Mouse (Mus musculus) monocyte, adult 5-6 weeks (primary cell): ENCODE measurements around the gene Zfp280d. TPM values are rescaled to one million over a fixed set of nuclear protein-coding genes. Genes with fewer than 3 reads are reported as not detected.
A peak's percentile ranks its signal among the peaks of the same experiment; 100 is the strongest.

Experiments
- ATAC-seq: fragments of 153-309, 156-312 bp; replicated peaks from 2 replicates; pipeline ENCODE4 v1.8.0; 2017; ENCODE audit warnings: mild to moderate bottlenecking; ENCODE audit not compliant: low TSS enrichment, insufficient number of reproducible peaks, severe bottlenecking, poor library complexity, low FRiP score
- total RNA-seq: library from RNA; stranded (forward); fragments of 200-1000, 200-491, 200-594 nt; gene quantifications from 3 replicates; pipeline ENCODE4 v1.2.3, GENCODE M21; 2017

Zfp280d gene
- 35.3 to 65.8 TPM (median 39.4 TPM) in 3 replicates for total RNA-seq

DNA sequence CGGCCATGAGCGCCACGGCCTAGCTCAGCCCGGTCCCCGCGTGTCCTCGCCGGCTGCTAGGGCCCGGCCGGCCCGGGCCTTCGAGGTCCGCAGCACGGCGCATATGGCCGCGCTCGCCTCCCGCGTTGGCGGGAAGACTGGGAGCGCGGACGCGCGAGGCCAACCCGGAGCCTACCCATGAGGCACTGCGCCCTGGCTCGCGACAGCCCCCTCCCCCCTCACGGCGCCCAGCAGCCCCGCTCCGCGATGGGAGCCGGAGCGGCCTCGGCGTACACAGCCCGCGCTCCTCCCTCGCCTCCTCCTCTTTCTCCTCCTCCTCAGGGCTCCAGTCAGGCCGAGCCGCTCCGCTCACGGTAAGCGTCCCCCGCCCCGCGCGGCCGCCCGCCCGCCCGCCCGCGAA lies at the start of gene Zfp280d:
Gene Zfp280d (plus strand): TSS at position 184 of the 400 bp plus-strand sequence.
- ATAC-seq, result peak; percentile 94

DNA sequence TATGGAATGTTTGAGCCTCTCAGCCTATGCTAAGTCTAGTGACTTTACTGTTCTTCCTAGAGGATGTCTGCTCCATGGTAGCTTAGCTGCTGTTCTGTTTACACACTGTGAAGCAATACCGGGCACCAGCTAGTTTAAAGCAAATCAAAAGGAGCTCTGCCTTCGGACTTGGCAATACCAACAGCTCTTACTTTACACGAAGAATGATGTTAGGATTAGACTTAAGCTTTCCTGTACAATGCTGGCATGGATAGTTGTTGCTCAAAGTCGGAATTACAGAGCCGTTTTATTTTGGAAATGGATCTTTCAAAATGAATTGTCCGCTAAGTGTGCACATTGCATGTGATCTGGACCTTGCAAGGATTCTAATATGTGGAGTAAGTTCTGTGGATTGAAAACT lies 48.1 kb upstream of the Zfp280d start:
- ATAC-seq, result no peak

DNA sequence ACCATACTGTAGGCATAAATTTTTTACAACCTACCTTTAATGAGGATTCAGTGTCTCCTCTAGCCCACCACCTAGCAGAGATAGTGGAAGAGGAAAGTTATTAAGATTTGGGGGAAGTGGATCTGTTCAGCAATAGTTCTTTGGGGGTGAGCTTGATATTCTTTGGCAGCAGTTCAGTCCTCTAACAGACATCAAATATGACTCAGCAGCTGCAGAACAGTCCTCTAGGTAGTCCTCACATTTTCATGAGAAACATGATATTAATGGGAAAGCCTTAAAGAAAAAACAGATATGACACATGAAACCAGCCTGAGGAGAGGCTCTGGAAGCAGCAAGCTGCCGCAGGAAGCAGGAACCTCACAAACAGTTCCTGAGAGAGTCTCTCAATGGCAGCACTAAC lies 22.0 kb upstream of the Zfp280d start:
- no peak for ATAC-seq

- ATAC-seq, result no peak
Measured at GRCm38 (mm10) chr9:72255227-72255626, 19.4 kb upstream of the Zfp280d start.

GRCm38 (mm10) chr9:72256646-72257045 lies 18.0 kb upstream of the Zfp280d start:
- ATAC-seq, result no peak

DNA sequence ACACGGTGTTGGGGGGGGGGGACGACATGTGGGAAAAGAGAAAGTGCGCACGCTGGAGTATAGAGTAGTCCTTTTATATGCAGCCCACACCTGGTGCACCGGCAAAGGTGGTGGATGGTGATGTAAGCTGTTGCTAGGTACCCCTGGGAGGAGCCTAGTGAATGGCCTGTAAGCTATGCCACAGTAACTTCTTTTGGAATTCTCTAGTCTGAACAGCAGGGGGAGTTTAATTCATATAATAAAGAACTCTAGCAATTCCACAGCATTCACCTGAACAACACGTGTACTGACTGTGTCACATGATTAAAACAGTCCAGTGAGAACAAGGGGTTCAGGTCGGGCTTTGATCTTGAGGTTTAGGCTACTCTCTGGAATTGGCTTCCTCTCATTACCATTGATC lies 14.3 kb upstream of the Zfp280d start:
- no peak for ATAC-seq

GRCm38 (mm10) chr9:72264859-72265258 lies 9.8 kb upstream of the Zfp280d start:
- ATAC-seq, result no peak

DNA sequence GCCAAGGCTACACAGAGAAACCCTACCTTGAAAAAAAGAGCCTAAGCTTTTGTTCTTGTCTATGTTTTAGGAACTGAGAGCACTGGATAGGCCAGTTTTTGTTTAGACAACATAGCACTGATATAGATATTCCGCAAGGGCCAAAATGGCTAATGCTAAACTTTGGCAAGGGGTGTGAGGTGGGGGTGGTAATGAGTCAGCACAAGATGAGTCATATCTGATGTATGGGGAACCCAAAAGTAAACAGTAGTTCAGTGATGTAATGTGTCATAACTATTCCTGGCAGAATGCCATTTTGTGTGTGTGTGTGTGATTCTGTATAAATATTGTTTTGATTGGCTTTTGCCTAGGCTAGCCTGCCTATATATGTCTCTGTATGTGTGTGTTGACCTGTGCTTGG lies 4.5 kb upstream of the Zfp280d start:
- no peak for ATAC-seq

DNA sequence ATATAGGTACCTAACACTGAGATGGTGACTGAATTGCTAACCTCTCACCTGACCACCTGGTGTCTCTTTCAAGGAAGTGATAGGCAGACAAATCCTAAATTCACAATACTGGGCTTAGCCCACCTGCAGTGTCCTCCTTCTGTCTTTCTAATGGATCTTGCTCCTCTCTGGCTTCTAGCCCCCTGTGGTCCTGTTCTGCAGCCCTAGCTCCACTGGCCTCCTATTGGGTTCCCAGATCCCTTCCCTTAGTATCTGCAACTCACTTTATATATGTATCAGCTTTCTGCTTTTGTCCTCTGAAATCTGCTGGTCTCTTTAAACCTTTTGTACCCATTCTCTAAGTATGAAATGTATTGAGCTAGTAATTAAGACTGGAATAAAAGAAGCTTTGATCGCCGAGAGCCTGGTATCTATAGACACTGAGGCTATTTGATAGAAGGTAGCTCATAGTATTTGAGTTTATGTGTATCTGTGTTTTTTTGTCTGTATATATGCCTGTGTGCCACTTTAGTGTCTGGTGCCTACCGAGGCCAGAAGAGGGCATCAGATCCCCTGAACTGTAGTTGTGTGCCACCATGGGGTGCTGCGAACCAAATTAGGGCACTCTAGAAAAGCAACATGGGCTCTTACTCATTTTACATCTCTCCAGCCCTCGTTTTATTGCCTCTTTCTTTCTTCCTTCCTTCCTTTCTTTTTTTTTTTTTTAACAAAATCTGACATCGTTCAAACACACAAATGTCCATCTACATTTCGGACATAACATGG lies 832 bp upstream of the Zfp280d start:
- ATAC-seq, result no peak

DNA sequence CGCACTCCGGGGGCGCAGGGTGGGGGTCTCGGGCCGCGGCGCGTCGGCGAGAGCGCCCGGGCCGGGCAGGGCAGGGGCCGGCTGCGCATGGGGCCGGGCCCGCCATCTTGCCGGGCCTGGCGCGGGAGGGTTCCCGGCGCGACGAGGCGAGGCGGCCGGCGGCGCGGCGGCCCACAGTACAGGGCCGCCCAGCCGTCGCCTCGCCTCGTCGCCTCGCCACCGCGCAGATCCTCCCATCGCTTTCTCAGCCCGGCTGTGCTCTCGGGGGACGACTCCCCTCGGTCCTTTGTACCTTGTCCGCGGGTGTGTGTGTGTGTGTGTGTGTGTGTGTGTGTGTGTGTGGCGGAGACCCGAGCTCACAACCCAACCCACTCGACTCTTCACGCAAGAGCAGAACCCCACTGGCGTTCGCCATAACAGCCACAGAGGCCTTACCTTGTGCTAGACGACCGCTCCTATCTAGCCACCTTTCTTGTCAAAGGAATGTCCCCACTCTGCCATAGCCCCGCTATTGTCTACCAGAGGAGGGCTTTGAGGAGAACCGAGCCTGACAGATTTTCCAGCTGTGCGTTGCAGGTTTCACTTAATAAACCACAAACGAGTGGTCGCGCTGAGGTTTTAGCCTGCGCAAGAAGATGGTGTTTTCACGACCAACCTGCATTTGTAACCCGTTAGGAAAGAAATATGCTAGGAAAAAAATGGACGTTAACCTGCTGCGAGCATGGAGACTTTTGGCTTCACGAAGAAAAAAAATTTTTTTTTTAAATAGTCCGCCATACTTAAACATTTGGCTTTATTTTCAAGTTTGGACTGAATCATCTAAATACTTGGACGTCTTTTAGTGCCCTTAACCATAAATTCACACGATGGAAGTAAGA lies 680 bp downstream of the Zfp280d start:
- peak; percentile 60; the same call in 1 of the 2 replicates for ATAC-seq

DNA sequence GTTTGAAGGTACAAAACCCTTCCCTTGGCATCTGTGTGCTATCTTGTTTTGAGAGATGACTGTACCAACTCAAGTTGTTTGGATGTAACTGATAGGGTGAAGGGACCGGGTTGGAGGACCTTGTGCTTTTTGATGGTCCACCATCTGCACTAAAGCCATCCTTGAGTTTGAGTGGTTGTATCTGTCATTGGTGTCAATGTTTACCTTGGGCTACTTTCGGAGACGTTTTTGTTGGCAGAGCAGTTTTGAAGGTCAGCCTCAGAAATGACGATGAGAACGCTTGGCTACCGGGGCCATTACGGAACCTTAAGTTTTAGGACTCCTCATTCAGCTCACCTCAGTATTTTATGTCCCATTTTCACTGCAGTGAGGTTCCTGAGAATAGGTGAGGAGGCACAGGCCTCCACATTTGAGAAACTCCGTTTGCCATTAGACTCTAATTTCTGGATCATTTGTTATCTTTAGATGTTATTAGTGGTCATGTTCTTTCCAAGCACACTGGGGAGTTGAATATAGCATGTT lies 1.4 kb downstream of the Zfp280d start:
- ATAC-seq, result no peak

- ATAC-seq, result no peak
Measured at GRCm38 (mm10) chr9:72276941-72277340, 2.3 kb downstream of the Zfp280d start.

GRCm38 (mm10) chr9:72279943-72280342 lies 5.3 kb downstream of the Zfp280d start:
- no peak for ATAC-seq

GRCm38 (mm10) chr9:72287696-72288095 lies 13.0 kb downstream of the Zfp280d start:
- ATAC-seq, result no peak

- no peak for ATAC-seq
Measured at GRCm38 (mm10) chr9:72288210-72288609, 13.6 kb downstream of the Zfp280d start.

DNA sequence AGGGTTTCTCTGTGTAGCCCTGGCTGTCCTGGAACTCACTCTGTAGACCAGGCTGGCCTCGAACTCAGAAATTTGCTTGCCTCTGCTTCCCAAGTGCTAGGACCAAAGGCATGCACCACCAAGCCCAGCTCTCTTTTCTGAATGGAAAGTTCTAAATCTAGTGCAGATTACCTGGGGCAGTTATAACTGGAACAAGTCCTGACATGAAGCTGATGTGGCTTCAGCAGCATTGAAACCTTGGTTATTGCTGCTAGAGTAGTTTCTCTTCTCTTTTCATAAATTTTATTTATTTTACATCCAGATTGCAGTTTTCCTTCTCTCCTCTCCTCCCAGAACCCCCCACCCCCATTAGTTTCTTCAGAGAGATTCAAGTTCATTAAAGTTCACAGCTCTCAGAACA lies 14.4 kb downstream of the Zfp280d start:
- no peak for ATAC-seq

DNA sequence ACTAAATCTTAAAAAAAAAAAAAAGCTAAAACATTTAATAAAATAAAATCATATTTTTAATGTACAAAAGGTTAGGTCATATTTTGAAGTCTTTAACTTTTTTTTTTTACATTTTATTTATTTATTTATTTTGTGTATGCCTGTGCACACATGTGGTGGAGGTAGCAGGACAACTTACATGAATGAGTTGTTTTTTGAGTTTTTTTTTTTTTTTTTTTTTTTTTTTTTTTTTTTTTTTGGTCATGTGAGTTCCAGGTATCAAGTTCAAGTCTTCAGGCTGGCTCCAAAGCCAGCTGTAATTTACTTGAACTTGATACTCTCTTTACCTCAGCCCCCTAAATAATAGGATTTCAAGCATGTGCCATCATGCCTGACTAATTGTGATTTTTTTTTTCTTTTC lies 19.4 kb downstream of the Zfp280d start:
- no peak for ATAC-seq

DNA sequence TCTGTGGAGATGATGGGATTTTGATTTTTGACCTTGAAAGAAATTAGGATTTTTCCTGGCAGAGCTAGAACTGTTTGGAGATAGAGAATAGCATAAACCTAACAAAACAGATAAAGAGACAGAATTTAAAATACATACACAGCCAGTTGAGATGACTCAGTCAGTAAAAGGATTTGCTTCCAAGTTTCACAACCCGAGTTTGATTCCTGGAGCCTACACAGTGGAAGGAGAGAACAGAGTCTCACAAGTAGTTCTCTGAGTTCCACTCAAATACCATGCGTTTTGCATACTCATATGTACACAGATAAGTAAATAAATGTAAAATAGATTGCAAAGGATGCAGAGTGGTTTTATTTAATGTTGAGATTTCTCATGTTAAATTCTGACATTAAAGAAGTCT lies 35.1 kb downstream of the Zfp280d start:
- no peak for ATAC-seq

DNA sequence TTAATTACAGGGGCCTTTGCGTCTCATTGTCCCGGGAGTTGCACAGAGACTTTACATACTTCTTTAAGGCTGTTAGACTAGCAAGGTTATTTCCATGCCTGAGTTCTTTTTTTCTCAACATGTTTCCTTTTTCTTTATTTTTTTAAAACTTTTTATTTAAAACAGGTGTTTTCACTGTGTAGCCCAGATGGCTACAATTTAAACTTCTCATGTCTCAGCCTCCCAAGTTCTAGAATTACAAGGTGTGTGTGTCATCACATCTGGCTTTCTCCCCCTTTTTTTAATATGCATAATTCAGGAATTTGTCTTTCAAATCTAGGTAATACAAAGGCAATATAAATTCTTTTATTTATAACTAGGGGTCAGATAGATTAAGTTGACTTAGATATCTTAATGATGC lies 58.6 kb downstream of the Zfp280d start:
- ATAC-seq, result no peak

GRCm38 (mm10) chr9:72336069-72336468 lies 61.4 kb downstream of the Zfp280d start:
- ATAC-seq, result no peak
